ENCODE assay signal across 15 mouse cellular contexts in genomic region chr19:47309824-47310223, GRCm38 (mm10).
"Had no signal": no experiment of that assay in that cellular context is flagged by ENCODE, and none has a peak within 500 bp of the region (broad histone marks: within the 10 kb centered on the region; RNA-seq: fewer than 3 reads in every experiment).

No protein-coding gene starts in this region.

- H3K27ac ChIP-seq: lung, embryonic 15.5 days; macrophage; midbrain, embryonic 13.5 days; midbrain, embryonic 15.5 days; neural tube, embryonic 12.5 days; stomach, embryonic 15.5 days; stomach, postnatal 0 days had no signal

- DNase-seq: lung, adult 2 months; lung, postnatal 14 days; lung, postnatal 36 days; right cerebral cortex, postnatal 14 days; thymus, adult 2 months; thymus, postnatal 25 days; thymus, postnatal 4 days had no signal

- H3K4me3 ChIP-seq: lung, embryonic 15.5 days; megakaryocyte, embryonic 14.5 days; midbrain, embryonic 13.5 days; midbrain, embryonic 15.5 days; neural tube, embryonic 12.5 days; stomach, embryonic 15.5 days had no signal
